Mouse (Mus musculus) heart, adult 2 months (tissue): ENCODE measurements at regions not wholly inside any gene's neighbourhood (a gene's known extent, or its start where the extent isn't known, plus 50 kb on each side); places are given as distances from the start of the nearest gene placed in this dataset.

Source experiments
- DNase-seq, 2 experiments: peaks; one replicate each; pipeline ENCODE4 v3.0.0; 2021
- H3K27ac ChIP-seq: fragments of 200-600 bp; 2 replicates; pipeline ENCODE4 v1.8.1; 2022
- H3K27me3 ChIP-seq: fragments of 200-500 bp; 2 replicates; pipeline ENCODE4 v1.6.1; 2012; ENCODE audit warnings: mild to moderate bottlenecking, low read length, inconsistent platforms, mixed read lengths; ENCODE audit not compliant: control insufficient read depth, insufficient read depth
- H3K36me3 ChIP-seq: fragments of 200-500 bp; 2 replicates; pipeline ENCODE4 v1.6.1; 2012; ENCODE audit warnings: low read length, inconsistent platforms; ENCODE audit not compliant: control insufficient read depth, insufficient read depth
- H3K4me1 ChIP-seq: fragments of 200-500 bp; 2 replicates; pipeline ENCODE4 v1.6.1; 2011; ENCODE audit warnings: low read length; ENCODE audit not compliant: control insufficient read depth, insufficient read depth
- H3K4me3 ChIP-seq: fragments of 200-600 bp; 2 replicates; pipeline ENCODE4 v1.8.1; 2022
- H3K79me2 ChIP-seq: fragments of 200-500 bp; replicated peaks from 2 replicates; pipeline ENCODE4 v1.6.1; 2012; ENCODE audit warnings: mild to moderate bottlenecking, inconsistent platforms, low read length, moderate library complexity, mixed read lengths; ENCODE audit not compliant: control insufficient read depth, insufficient read depth
- H3K9ac ChIP-seq: fragments of 200-500 bp; 2 replicates; pipeline ENCODE4 v1.6.1; 2012; ENCODE audit warnings: low read depth, mild to moderate bottlenecking, control low read depth, inconsistent platforms, low read length, mixed read lengths
- CTCF ChIP-seq: fragments of 200-600 bp; IDR thresholded peaks from 2 replicates; pipeline ENCODE4 v1.8.1; 2022; ENCODE audit warnings: antibody characterized with exemption, mild to moderate bottlenecking, moderate library complexity
- EP300 ChIP-seq: fragments of 200-500 bp; IDR thresholded peaks from 2 replicates; pipeline ENCODE4 v1.6.1; 2011; ENCODE audit warnings: low read depth, low read length, control low read depth; ENCODE audit not compliant: insufficient read depth
- POLR2A ChIP-seq: fragments of 200-500 bp; IDR thresholded peaks from 2 replicates; pipeline ENCODE4 v1.6.1; 2011; ENCODE audit warnings: mild to moderate bottlenecking, low read depth, low read length, control low read depth; ENCODE audit not compliant: insufficient read depth
- WGBS: fragments of 180-500 bp; shearing (Covaris S2); methylation state at CpG from one replicate; pipeline ENCODE4 v1.1.7; 2018; 5-methylcytosine and 5-hydroxymethylcytosine counted together
- intact Hi-C: fragments of 180-260 bp; cut with DNase I; formaldehyde crosslinking; loops from one replicate; pipeline ENCODE4 v1.15.1; 2025

DNA sequence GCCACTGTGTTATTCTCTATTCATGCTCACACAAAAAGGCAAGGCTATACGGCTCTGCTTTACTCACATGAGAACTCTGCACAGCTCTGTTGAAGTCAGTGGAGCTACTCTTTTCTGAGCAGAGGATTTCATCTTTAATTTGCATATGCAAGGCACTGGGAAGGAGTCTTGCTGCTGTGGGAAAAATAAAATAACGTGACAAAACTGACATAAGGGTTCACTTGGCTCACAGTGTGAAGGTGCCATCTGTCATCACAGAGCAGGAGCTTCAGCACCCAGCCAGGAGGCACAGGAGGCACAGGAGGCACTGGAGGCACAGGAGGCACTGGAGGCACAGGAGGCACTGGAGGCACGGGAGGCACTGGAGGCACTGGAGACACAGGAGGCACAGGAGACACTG, 83.9 kb upstream of the Lhx8 start:
- H3K27me3 ChIP-seq: no peaks in the 10 kb centered on the region
- no peak overlapping the region for H3K9ac ChIP-seq
- no peaks in the 10 kb centered on the region for H3K79me2 ChIP-seq
- 68% methylated on average over 3 of the region's 3 CpGs for WGBS
- intact Hi-C loops: no loop called here
- TF ChIP-seq POLR2A (no peak), CTCF (no peak), EP300 (no peak)
- no peak for DNase-seq
- H3K4me3 ChIP-seq: no peak overlapping the region
- H3K27ac ChIP-seq: no peak overlapping the region
- H3K4me1 ChIP-seq: no peaks in the 10 kb centered on the region
- no peaks in the 10 kb centered on the region for H3K36me3 ChIP-seq

DNA sequence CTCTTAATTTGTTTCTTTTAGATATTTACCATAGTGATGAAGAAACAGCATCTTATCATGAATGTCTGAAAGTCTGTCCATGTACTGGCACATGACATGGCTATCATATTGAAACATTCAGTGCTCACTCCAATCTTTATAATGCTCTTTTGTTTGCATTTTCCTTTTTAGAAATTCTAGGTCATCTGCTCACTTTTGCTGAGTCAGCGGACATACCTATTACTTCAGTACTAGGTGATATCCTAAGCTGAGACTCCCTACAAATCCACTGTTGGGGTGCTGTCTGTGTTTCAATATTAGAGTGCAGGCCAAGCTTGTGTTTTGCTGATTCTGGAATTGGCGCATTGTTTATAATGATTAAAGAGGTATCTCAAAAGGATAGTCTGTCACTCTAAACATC, 79.8 kb upstream of the Lhx8 start:
- Histone ChIP-seq H3K4me1 (no peaks in the 10 kb centered on the region), H3K9ac (no peak overlapping the region), H3K27me3 (no peaks in the 10 kb centered on the region), H3K27ac (no peak overlapping the region), H3K79me2 (no peaks in the 10 kb centered on the region), H3K36me3 (no peaks in the 10 kb centered on the region), H3K4me3 (no peak overlapping the region)
- 94% methylated on average over 2 of the region's 2 CpGs for WGBS
- intact Hi-C loops: no loop called here
- DNase-seq: no peak
- TF ChIP-seq CTCF (no peak), EP300 (no peak), POLR2A (no peak)

DNA sequence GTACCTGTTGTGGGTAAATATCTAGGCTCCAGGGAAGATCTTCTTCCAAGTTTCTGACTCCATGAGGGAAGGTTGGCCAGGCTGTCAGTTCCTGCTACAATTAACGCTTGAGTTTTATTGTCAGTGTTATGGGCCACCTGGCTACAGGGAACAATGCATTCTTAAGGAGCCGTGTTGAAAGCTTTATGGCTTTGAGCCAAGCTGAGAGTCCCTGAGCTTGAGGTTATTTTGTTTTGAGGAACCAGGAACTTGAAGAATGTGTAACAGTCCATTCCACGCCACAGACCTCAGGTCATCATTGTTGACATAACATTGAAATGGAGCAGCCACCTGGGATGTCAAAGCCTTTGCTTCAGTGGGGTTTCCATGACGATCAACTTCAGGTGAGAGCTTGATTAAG, 71.6 kb upstream of the Lhx8 start:
- Histone ChIP-seq H3K9ac (no peak overlapping the region), H3K4me1 (no peaks in the 10 kb centered on the region), H3K27me3 (no peaks in the 10 kb centered on the region), H3K79me2 (no peaks in the 10 kb centered on the region), H3K36me3 (no peaks in the 10 kb centered on the region), H3K4me3 (no peak overlapping the region), H3K27ac (no peak overlapping the region)
- intact Hi-C loops: no loop called here
- TF ChIP-seq EP300 (no peak), POLR2A (no peak), CTCF (no peak)
- DNase-seq: no peak
- WGBS: 20% methylated on average over 4 of the region's 4 CpGs

DNA sequence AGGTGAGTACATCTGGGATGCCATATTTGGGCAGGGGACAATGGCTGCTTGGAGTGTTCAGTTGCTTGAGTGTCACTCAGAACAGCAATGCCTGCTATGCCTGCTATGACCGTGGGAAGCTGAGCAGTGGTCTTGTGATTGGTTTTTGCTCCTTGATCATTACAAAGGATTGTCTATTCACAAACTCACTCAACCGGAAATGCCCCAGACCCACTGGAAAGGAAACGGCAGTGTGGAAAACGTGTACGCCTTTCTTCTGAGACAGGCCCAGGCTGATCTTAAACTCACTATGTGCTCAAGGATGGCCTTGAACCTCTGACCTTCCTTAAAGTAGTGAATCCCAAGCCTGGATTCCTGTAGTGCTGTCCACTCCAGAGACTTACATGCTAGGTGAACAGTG, 63.2 kb upstream of the Lhx8 start:
- 75% methylated on average over 5 of the region's 5 CpGs for WGBS
- DNase-seq: no peak
- no peaks in the 10 kb centered on the region for H3K27me3 ChIP-seq
- intact Hi-C loops: no loop called here
- H3K36me3 ChIP-seq: no peaks in the 10 kb centered on the region
- no peaks in the 10 kb centered on the region for H3K79me2 ChIP-seq
- no peak for TF ChIP-seq CTCF
- TF ChIP-seq EP300: no peak
- no peak for TF ChIP-seq POLR2A
- no peaks in the 10 kb centered on the region for H3K4me1 ChIP-seq
- H3K27ac ChIP-seq: no peak overlapping the region
- no peak overlapping the region for H3K4me3 ChIP-seq
- no peak overlapping the region for H3K9ac ChIP-seq

DNA sequence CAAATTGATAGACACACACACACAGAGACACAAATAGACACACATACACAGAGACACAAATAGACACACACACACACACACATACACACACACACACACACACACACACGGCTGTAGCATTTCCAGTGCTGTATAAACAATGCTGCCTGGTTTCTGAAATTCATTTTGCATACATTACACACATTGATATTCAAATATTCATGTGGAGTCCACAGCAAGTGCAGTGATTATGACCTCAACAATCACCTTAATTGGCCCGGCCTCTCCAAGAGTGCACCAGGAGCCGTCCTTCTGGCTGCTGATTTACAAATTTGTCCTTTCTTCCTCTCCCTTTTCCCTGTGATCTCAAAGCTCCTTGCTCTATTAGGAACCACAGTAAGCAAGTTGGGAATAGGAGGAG, 61.2 kb upstream of the Lhx8 start:
- no peak for DNase-seq
- Histone ChIP-seq H3K27me3 (no peaks in the 10 kb centered on the region), H3K79me2 (no peaks in the 10 kb centered on the region), H3K27ac (no peak overlapping the region), H3K4me1 (no peaks in the 10 kb centered on the region), H3K9ac (no peak overlapping the region), H3K36me3 (no peaks in the 10 kb centered on the region), H3K4me3 (no peak overlapping the region)
- 70% methylated on average over 3 of the region's 3 CpGs for WGBS
- TF ChIP-seq POLR2A: no peak
- TF ChIP-seq EP300: no peak
- no peak for TF ChIP-seq CTCF
- intact Hi-C loops: no loop called here

DNA sequence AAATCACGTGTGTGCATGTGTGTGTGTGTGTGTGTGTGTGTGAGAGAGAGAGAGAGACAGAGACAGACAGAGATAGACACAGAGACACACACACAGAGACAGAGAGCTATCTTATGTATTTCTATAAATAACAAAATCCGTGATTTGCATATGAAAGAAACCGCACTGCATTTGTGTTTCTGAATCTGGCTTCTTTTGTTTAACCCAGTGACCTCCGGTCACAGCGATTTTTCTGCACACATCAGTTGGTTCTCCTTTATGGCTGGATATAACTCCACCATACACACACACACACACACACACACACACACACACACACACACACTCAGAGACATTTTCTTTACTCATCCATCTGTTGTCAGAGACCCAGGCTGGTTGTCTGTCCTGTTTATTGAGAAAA, 58.2 kb upstream of the Lhx8 start:
- intact Hi-C loops: no loop called here
- no peaks in the 10 kb centered on the region for H3K4me1 ChIP-seq
- no peak overlapping the region for H3K9ac ChIP-seq
- no peaks in the 10 kb centered on the region for H3K36me3 ChIP-seq
- no peaks in the 10 kb centered on the region for H3K79me2 ChIP-seq
- TF ChIP-seq EP300 (no peak), POLR2A (no peak), CTCF (no peak)
- H3K27me3 ChIP-seq: no peaks in the 10 kb centered on the region
- no peak for DNase-seq
- WGBS: 71% methylated on average over 5 of the region's 5 CpGs
- no peak overlapping the region for H3K27ac ChIP-seq
- H3K4me3 ChIP-seq: no peak overlapping the region

DNA sequence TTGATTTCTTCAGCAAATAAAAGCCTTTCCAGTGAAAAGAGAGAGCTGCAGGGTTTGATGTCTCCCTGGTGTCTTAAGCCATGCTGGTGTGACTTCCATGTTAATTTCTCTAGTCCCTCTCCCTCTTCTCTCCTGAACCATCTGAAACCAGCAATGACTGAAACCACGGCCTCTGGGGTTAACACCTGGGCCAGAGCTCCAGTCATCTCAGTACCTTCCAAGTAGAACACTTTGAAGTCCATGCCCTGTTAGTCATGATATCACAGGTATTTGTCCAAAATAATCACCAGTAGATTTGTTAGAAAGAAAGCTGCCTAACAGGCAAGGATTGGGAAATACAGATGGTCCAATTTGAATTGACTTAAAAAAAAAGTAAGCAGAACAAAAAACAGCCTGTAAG, 56.8 kb upstream of the Lhx8 start:
- no peak for TF ChIP-seq POLR2A
- TF ChIP-seq CTCF: no peak
- TF ChIP-seq EP300: no peak
- H3K27ac ChIP-seq: no peak overlapping the region
- H3K4me3 ChIP-seq: no peak overlapping the region
- H3K4me1 ChIP-seq: no peaks in the 10 kb centered on the region
- intact Hi-C loops: no loop called here
- WGBS: 85% methylated on average over 1 of the region's 1 CpGs
- no peak for DNase-seq
- no peaks in the 10 kb centered on the region for H3K36me3 ChIP-seq
- no peak overlapping the region for H3K9ac ChIP-seq
- no peaks in the 10 kb centered on the region for H3K27me3 ChIP-seq
- no peaks in the 10 kb centered on the region for H3K79me2 ChIP-seq
